Mouse (Mus musculus): ENCODE results near the gene Rbm17. TPM values are rescaled to one million over a fixed set of nuclear protein-coding genes. Genes with fewer than 3 reads are reported as not detected.

Rbm17 gene
- total and polyA plus RNA-seq, 2 experiments from 2014 or later, result 57.3 to 128 TPM

GRCm38 (mm10) chr2:11551726-11552125 is 52.2 kb downstream of the Rbm17 start:
- H3K4me1 ChIP-seq (ENCODE audit: insufficient read depth, low read length), result peaks cover 7% of the 10 kb centered on the region
- TF ChIP-seq CTCF (IDR thresholded peaks at IDR 0.05; ENCODE audit: low read depth), result no peak
- DNase-seq (ENCODE audit: low spot score), result no peak
- no peak for ATAC-seq
- no peaks in the 10 kb centered on the region for H3K36me3 ChIP-seq (ENCODE audit: insufficient read depth, low read length)
- H3K27me3 ChIP-seq (ENCODE audit: insufficient read depth, low read length), result no peaks in the 10 kb centered on the region
- no peak overlapping the region for H3K27ac ChIP-seq
- H3K4me3 ChIP-seq (ENCODE audit: low read length), result no peak overlapping the region
- H3K9me3 ChIP-seq (ENCODE audit: low read length), result no peaks in the 10 kb centered on the region
- no peak overlapping the region for H3K4me2 ChIP-seq (ENCODE audit: low read depth, low read length)
- H3K9ac ChIP-seq (replicated peaks; ENCODE audit: low read length), result no peak overlapping the region
- WGBS, result 39% methylated on average over 1 of the region's 1 CpGs

- no peaks in the 10 kb centered on the region for H3K36me3 ChIP-seq (ENCODE audit: insufficient read depth, low read length)
- no peak overlapping the region for H3K4me3 ChIP-seq (ENCODE audit: low read length)
- DNase-seq (ENCODE audit: low spot score) (no peak), ATAC-seq (no peak)
- no peak overlapping the region for H3K27ac ChIP-seq
- 88% methylated on average over 10 of the region's 10 CpGs for WGBS
- no peak overlapping the region for H3K9ac ChIP-seq (replicated peaks; ENCODE audit: low read length)
- TF ChIP-seq CTCF (IDR thresholded peaks at IDR 0.05; ENCODE audit: low read depth), result no peak
- no peaks in the 10 kb centered on the region for H3K27me3 ChIP-seq (ENCODE audit: insufficient read depth, low read length)
- peaks cover 7% of the 10 kb centered on the region for H3K4me1 ChIP-seq (ENCODE audit: insufficient read depth, low read length)
- no peak overlapping the region for H3K4me2 ChIP-seq (ENCODE audit: low read depth, low read length)
- no peaks in the 10 kb centered on the region for H3K9me3 ChIP-seq (ENCODE audit: low read length)
Measured at GRCm38 (mm10) chr2:11548508-11548907, 55.4 kb downstream of the Rbm17 start.

GRCm38 (mm10) chr2:11547609-11548008 is 56.3 kb downstream of the Rbm17 start:
- Histone ChIP-seq H3K4me2 (ENCODE audit: low read depth, low read length) (no peak overlapping the region), H3K9me3 (ENCODE audit: low read length) (no peaks in the 10 kb centered on the region), H3K4me1 (ENCODE audit: insufficient read depth, low read length) (no peaks in the 10 kb centered on the region), H3K27ac (no peak overlapping the region), H3K27me3 (ENCODE audit: insufficient read depth, low read length) (no peaks in the 10 kb centered on the region), H3K4me3 (ENCODE audit: low read length) (no peak overlapping the region), H3K36me3 (ENCODE audit: insufficient read depth, low read length) (no peaks in the 10 kb centered on the region), H3K9ac (replicated peaks; ENCODE audit: low read length) (no peak overlapping the region)
- peak; percentile 14 for DNase-seq (ENCODE audit: low spot score)
- WGBS, result 66% methylated on average over 2 of the region's 2 CpGs
- TF ChIP-seq CTCF (IDR thresholded peaks at IDR 0.05; ENCODE audit: low read depth), result peak; percentile 42
- no peak for ATAC-seq

GRCm38 (mm10) chr2:11546091-11546490 is 57.9 kb downstream of the Rbm17 start:
- H3K4me3 ChIP-seq (ENCODE audit: low read length), result no peak overlapping the region
- DNase-seq (ENCODE audit: low spot score) (no peak), ATAC-seq (no peak)
- 86% methylated on average over 8 of the region's 8 CpGs for WGBS
- no peaks in the 10 kb centered on the region for H3K9me3 ChIP-seq (ENCODE audit: low read length)
- no peak overlapping the region for H3K9ac ChIP-seq (replicated peaks; ENCODE audit: low read length)
- no peak for TF ChIP-seq CTCF (IDR thresholded peaks at IDR 0.05; ENCODE audit: low read depth)
- no peaks in the 10 kb centered on the region for H3K36me3 ChIP-seq (ENCODE audit: insufficient read depth, low read length)
- no peak overlapping the region for H3K4me2 ChIP-seq (ENCODE audit: low read depth, low read length)
- no peak overlapping the region for H3K27ac ChIP-seq
- H3K4me1 ChIP-seq (ENCODE audit: insufficient read depth, low read length), result no peaks in the 10 kb centered on the region
- H3K27me3 ChIP-seq (ENCODE audit: insufficient read depth, low read length), result no peaks in the 10 kb centered on the region

- Histone ChIP-seq H3K4me2 (ENCODE audit: low read depth, low read length) (no peak overlapping the region), H3K36me3 (ENCODE audit: insufficient read depth, low read length) (no peaks in the 10 kb centered on the region), H3K4me1 (ENCODE audit: insufficient read depth, low read length) (no peaks in the 10 kb centered on the region), H3K4me3 (ENCODE audit: low read length) (no peak overlapping the region), H3K27me3 (ENCODE audit: insufficient read depth, low read length) (no peaks in the 10 kb centered on the region), H3K9me3 (ENCODE audit: low read length) (no peaks in the 10 kb centered on the region), H3K27ac (no peak overlapping the region), H3K9ac (replicated peaks; ENCODE audit: low read length) (no peak overlapping the region)
- WGBS, result 29% methylated on average over 1 of the region's 1 CpGs
- DNase-seq (ENCODE audit: low spot score) (no peak), ATAC-seq (no peak)
- no peak for TF ChIP-seq CTCF (IDR thresholded peaks at IDR 0.05; ENCODE audit: low read depth)
Measured at GRCm38 (mm10) chr2:11545380-11545779, 58.6 kb downstream of the Rbm17 start.

GRCm38 (mm10) chr2:11544342-11544741 is 59.6 kb downstream of the Rbm17 start:
- no peak for ATAC-seq
- no peak overlapping the region for H3K4me2 ChIP-seq (ENCODE audit: low read depth, low read length)
- WGBS, result 69% methylated on average over 5 of the region's 5 CpGs

GRCm38 (mm10) chr2:11543158-11543557 is 60.8 kb downstream of the Rbm17 start:
- H3K4me2 ChIP-seq (ENCODE audit: low read depth, low read length), result no peak overlapping the region
- no peak overlapping the region for H3K27ac ChIP-seq
- 81% methylated on average over 7 of the region's 7 CpGs for WGBS
- DNase-seq (ENCODE audit: low spot score) (no peak), ATAC-seq (0 out of 2 replicates have a peak, but pooled peaks have one; percentile 41)
- no peaks in the 10 kb centered on the region for H3K36me3 ChIP-seq (ENCODE audit: insufficient read depth, low read length)
- no peaks in the 10 kb centered on the region for H3K27me3 ChIP-seq (ENCODE audit: insufficient read depth, low read length)
- TF ChIP-seq CTCF (IDR thresholded peaks at IDR 0.05; ENCODE audit: low read depth), result peak; percentile 18; the same call in 1 of the 2 replicates
- H3K4me3 ChIP-seq (ENCODE audit: low read length), result no peak overlapping the region
- H3K4me1 ChIP-seq (ENCODE audit: insufficient read depth, low read length), result no peaks in the 10 kb centered on the region
- no peak overlapping the region for H3K9ac ChIP-seq (replicated peaks; ENCODE audit: low read length)
- H3K9me3 ChIP-seq (ENCODE audit: low read length), result no peaks in the 10 kb centered on the region

More at GRCm38 (mm10) chr2:11544342-11544741, 59.6 kb downstream of the Rbm17 start:
- no peaks in the 10 kb centered on the region for H3K27me3 ChIP-seq (ENCODE audit: insufficient read depth, low read length)
- DNase-seq (ENCODE audit: low spot score), result no peak
- no peaks in the 10 kb centered on the region for H3K36me3 ChIP-seq (ENCODE audit: insufficient read depth, low read length)
- TF ChIP-seq CTCF (IDR thresholded peaks at IDR 0.05; ENCODE audit: low read depth), result no peak
- H3K27ac ChIP-seq, result no peak overlapping the region
- no peak overlapping the region for H3K9ac ChIP-seq (replicated peaks; ENCODE audit: low read length)
- no peaks in the 10 kb centered on the region for H3K4me1 ChIP-seq (ENCODE audit: insufficient read depth, low read length)
- no peaks in the 10 kb centered on the region for H3K9me3 ChIP-seq (ENCODE audit: low read length)
- H3K4me3 ChIP-seq (ENCODE audit: low read length), result no peak overlapping the region

All from hindbrain, postnatal 0 days (tissue).